Mouse (Mus musculus) fibroblast of lung, adult 2 months (primary cell): Measurements from ENCODE around the gene Mt1.

Experiments used
- DNase-seq: peaks from one replicate; pipeline ENCODE4 v3.0.0-alpha.2; 2011; ENCODE audit warnings: low read depth

Mt1 gene

GRCm38 (mm10) chr8:94205736-94206135 is 26.9 kb downstream of the Mt1 start:
- no peak for DNase-seq

- DNase-seq: no peak
Observed at GRCm38 (mm10) chr8:94206256-94206655, 27.4 kb downstream of the Mt1 start.

- no peak for DNase-seq
Observed at GRCm38 (mm10) chr8:94207491-94207890, 28.6 kb downstream of the Mt1 start.

- no peak for DNase-seq
Observed at GRCm38 (mm10) chr8:94209639-94210038, 30.8 kb downstream of the Mt1 start.

- DNase-seq: no peak
Observed at GRCm38 (mm10) chr8:94210225-94210624, 31.3 kb downstream of the Mt1 start.

GRCm38 (mm10) chr8:94213819-94214218 is 34.9 kb downstream of the Mt1 start:
- no peak for DNase-seq

GRCm38 (mm10) chr8:94214252-94215173 is 35.6 kb downstream of the Mt1 start, which contains the start of gene Nup93:
Gene Nup93 (plus strand): TSS chr8:94214564.
- DNase-seq: peak; percentile 91

- DNase-seq: no peak
Observed at GRCm38 (mm10) chr8:94227381-94227939, 48.6 kb downstream of the Mt1 start.
